Mouse (Mus musculus) forebrain, embryonic 16.5 days (tissue): Measurements from ENCODE around the gene Rngtt. TPM values are rescaled to one million over a fixed set of nuclear protein-coding genes. Genes with fewer than 3 reads are reported as not detected.
"Not testable (repeated sequence)": the region's sequence is repeated elsewhere in the genome, so short reads cannot be mapped to it uniquely, and the experiment has no call there.

Experiments
- ATAC-seq: fragments of 200-750 bp; cut with Nextera tagmentation; 2 replicates; pipeline ENCODE4 v1.8.0; 2017; ENCODE audit warnings: mild to moderate bottlenecking, moderate library complexity
- H3K27ac ChIP-seq: fragments of 300-500 bp; sonication (generic); 2 replicates; pipeline ENCODE4 v1.5.1; 2014; ENCODE audit warnings: low read length, control low read depth
- H3K27me3 ChIP-seq: fragments of 300-500 bp; sonication (generic); replicated peaks from 2 replicates; pipeline ENCODE4 v1.6.1; 2014; ENCODE audit warnings: low read length; ENCODE audit not compliant: control insufficient read depth, insufficient read depth
- H3K36me3 ChIP-seq: fragments of 300-500 bp; sonication (generic); 2 replicates; pipeline ENCODE4 v1.6.1; 2014; ENCODE audit not compliant: control insufficient read depth, insufficient read depth
- H3K4me1 ChIP-seq: fragments of 300-500 bp; sonication (generic); replicated peaks from 2 replicates; pipeline ENCODE4 v1.6.1; 2014; ENCODE audit warnings: low read length; ENCODE audit not compliant: control insufficient read depth, insufficient read depth
- H3K4me2 ChIP-seq: fragments of 300-500 bp; sonication (generic); 2 replicates; pipeline ENCODE4 v1.6.1; 2014; ENCODE audit warnings: mild to moderate bottlenecking, low read length, control low read depth
- H3K4me3 ChIP-seq: fragments of 300-500 bp; sonication (generic); replicated peaks from 2 replicates; pipeline ENCODE4 v1.5.1; 2014; ENCODE audit warnings: mild to moderate bottlenecking, low read length, control low read depth
- H3K9ac ChIP-seq: fragments of 300-500 bp; sonication (generic); replicated peaks from 2 replicates; pipeline ENCODE4 v1.6.1; 2014; ENCODE audit warnings: low read depth, low read length, control low read depth
- H3K9me3 ChIP-seq: fragments of 300-500 bp; sonication (generic); 2 replicates; pipeline ENCODE4 v1.6.1; 2016; ENCODE audit warnings: low read length; ENCODE audit not compliant: control insufficient read depth
- WGBS: fragments of 180-500 bp; shearing (Covaris S2); extraction: QIAGEN DNeasy Blood & Tissue Kit; methylation state at CpG from one replicate; pipeline ENCODE4 v1.1.7; 2014; 5-methylcytosine and 5-hydroxymethylcytosine counted together
- polyA plus RNA-seq: library from polyadenylated mRNA; unstranded; fragments of >200 nt; fragmentation: Nextera tagmentation; extraction: Ambion mirVana; gene quantifications from 2 replicates; pipeline ENCODE4 v1.2.1, GENCODE M21; 2015

The Rngtt gene
- polyA plus RNA-seq, 1 experiment from 2014 or later, result 31.1 TPM

GRCm38 (mm10) chr4:33284083-33284880 lies 25.8 kb upstream of the Rngtt start:
- no peaks in the 10 kb centered on the region for H3K27me3 ChIP-seq
- H3K9me3 ChIP-seq, result no peaks in the 10 kb centered on the region
- H3K27ac ChIP-seq, result no peak overlapping the region
- H3K36me3 ChIP-seq, result no peaks in the 10 kb centered on the region
- 88% methylated on average over 5 of the region's 5 CpGs for WGBS
- no peak overlapping the region for H3K9ac ChIP-seq
- ATAC-seq, result no peak
- H3K4me2 ChIP-seq, result no peak overlapping the region
- no peak overlapping the region for H3K4me3 ChIP-seq
- no peaks in the 10 kb centered on the region for H3K4me1 ChIP-seq

DNA sequence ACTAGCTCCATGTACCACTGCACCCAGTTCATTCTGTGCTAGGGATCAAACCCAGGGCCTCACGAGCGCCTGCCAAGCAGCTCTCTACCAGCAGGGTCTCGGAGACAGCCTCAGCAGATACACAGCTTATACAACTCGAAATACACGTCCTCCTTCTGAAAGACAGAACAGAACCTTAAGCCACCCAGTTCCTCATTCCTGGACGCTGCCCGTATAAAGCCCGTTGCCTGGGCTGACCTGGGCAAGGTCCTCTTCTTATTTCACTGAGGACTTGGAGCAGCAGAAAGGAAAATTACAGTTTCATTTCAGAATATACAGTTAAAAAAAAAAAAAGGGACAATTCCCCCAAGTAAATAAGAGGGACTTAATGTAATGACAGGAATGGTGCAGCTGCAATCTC lies 24.7 kb upstream of the Rngtt start:
- ATAC-seq, result no peak
- Histone ChIP-seq H3K4me3 (no peak overlapping the region), H3K36me3 (no peaks in the 10 kb centered on the region), H3K27me3 (no peaks in the 10 kb centered on the region), H3K27ac (no peak overlapping the region), H3K4me2 (no peak overlapping the region), H3K4me1 (no peaks in the 10 kb centered on the region), H3K9ac (no peak overlapping the region), H3K9me3 (no peaks in the 10 kb centered on the region)
- WGBS, result 84% methylated on average over 8 of the region's 8 CpGs

- Histone ChIP-seq H3K9ac (no peak overlapping the region), H3K4me2 (no peak overlapping the region), H3K36me3 (no peaks in the 10 kb centered on the region), H3K9me3 (no peaks in the 10 kb centered on the region), H3K4me3 (no peak overlapping the region), H3K27ac (no peak overlapping the region), H3K4me1 (no peaks in the 10 kb centered on the region), H3K27me3 (no peaks in the 10 kb centered on the region)
- ATAC-seq, result no peak
- 88% methylated on average over 12 of the region's 12 CpGs for WGBS
These were observed 20.9 kb upstream of the Rngtt start for GRCm38 (mm10) chr4:33289106-33289650.

DNA sequence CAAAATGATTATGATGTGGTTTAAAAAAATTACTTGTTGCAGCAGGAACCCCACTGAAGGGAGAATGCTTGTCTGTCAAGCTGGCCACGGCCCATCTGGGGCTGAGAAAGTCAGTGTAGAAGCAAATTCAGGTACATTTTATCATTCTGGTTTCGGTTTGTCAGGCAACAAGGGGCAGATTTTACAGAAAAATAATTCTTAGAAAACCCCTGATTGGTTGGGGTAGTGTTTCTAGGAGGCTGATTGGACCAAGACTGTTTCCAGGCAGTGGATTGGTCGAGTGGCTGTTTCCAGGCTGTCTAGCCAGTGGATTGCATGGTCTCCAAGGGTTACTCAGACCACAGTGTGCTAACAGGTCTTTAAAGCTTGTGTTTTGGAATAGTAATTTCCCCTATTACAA lies 20.1 kb upstream of the Rngtt start, which contains the start of gene Pnrc1:
Gene Pnrc1 (minus strand): TSS at position 162 of the 400 bp plus-strand sequence.
- Histone ChIP-seq H3K4me2 (no peak within 1 kb of the TSS), H3K9ac (no peak within 1 kb of the TSS)
- no peak for ATAC-seq

DNA sequence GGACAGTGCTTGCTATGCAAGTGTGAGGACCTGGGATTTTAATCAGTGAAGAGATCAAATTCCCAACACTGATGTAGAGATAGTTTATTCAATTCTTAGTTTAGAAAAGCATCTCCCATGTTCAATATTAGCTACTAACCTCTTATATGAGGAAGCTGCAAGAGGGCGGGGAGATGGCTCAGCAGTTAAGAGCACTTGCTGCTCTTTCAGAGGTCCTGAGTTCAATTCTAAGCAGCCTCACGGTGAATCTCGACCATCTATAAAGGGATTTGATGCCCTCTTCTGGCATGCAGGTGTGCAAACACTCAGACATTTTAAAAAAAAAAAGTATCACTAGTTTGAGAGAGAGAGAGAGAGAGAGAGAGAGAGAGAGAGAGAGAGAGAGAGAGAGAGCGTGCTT lies 19.2 kb upstream of the Rngtt start:
- no peak for ATAC-seq
- no peaks in the 10 kb centered on the region for H3K27me3 ChIP-seq
- WGBS, result 68% methylated on average over 4 of the region's 4 CpGs

More for the DNA sequence above, 20.1 kb upstream of the Rngtt start, which contains the start of gene Pnrc1:
- H3K27ac ChIP-seq, result no peak within 1 kb of the TSS
- no peaks in the 10 kb centered on the region for H3K27me3 ChIP-seq
- H3K4me1 ChIP-seq, result no peaks in the 10 kb centered on the region
- 68% methylated on average over 3 of the region's 3 CpGs for WGBS
- no peaks in the 10 kb centered on the region for H3K9me3 ChIP-seq
- H3K4me3 ChIP-seq, result no peak within 1 kb of the TSS
- H3K36me3 ChIP-seq, result no peaks in the 10 kb centered on the region

GRCm38 (mm10) chr4:33292409-33293370 lies 17.4 kb upstream of the Rngtt start:
- 21% methylated on average over 16 of the region's 16 CpGs for WGBS
- Histone ChIP-seq H3K9me3 (no peaks in the 10 kb centered on the region), H3K27me3 (no peaks in the 10 kb centered on the region), H3K36me3 (no peaks in the 10 kb centered on the region), H3K4me1 (no peaks in the 10 kb centered on the region), H3K4me3 (no peak overlapping the region), H3K9ac (no peak overlapping the region), H3K27ac (no peak overlapping the region), H3K4me2 (no peak overlapping the region)
- peak; percentile 38 for ATAC-seq

More for the DNA sequence above, 19.2 kb upstream of the Rngtt start:
- Histone ChIP-seq H3K9me3 (no peaks in the 10 kb centered on the region), H3K4me3 (no peak overlapping the region), H3K9ac (no peak overlapping the region), H3K36me3 (no peaks in the 10 kb centered on the region), H3K4me1 (no peaks in the 10 kb centered on the region), H3K27ac (no peak overlapping the region), H3K4me2 (no peak overlapping the region)

DNA sequence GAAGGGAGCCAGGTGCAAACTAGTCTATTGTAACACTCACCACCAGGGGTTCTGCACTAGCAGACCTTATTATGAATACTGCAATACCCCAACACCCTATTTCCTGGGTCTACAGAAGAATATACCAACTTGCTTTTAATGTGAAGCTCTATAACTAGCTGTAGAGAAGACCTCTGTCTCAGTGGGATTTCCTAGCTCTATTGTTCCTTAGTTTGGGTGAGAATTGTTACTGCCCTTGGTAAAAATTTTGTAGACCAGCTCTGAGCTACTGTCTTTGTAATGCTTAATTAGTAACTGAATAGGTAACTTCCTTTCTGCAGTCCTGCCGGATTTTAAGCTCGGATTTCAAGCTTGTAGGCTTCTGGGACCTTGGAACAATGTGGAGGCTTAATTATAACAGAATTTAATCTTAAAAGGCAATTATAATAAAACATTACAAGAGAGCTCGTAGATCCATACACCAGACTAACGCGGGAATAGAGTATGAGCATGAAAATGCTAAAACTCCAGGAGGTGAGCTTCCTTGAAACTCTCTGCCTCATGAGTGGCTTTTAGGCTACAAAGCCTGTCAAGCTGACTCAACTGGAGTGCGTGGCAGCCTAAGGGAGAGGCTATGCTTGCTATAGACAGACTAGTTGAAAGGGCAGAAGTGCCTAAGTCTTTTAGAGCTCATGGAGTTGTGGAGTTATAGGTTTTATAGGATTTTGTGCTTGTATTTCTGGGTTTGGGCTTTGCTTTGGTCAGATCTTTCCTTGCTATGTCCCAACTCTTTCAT lies 9.0 kb upstream of the Rngtt start:
- not testable (repeated sequence) for H3K27me3 ChIP-seq, H3K4me2 ChIP-seq, H3K9me3 ChIP-seq, H3K4me3 ChIP-seq, H3K27ac ChIP-seq, H3K4me1 ChIP-seq, H3K9ac ChIP-seq, H3K36me3 ChIP-seq, ATAC-seq
- 48% methylated on average over 6 of the region's 6 CpGs for WGBS

DNA sequence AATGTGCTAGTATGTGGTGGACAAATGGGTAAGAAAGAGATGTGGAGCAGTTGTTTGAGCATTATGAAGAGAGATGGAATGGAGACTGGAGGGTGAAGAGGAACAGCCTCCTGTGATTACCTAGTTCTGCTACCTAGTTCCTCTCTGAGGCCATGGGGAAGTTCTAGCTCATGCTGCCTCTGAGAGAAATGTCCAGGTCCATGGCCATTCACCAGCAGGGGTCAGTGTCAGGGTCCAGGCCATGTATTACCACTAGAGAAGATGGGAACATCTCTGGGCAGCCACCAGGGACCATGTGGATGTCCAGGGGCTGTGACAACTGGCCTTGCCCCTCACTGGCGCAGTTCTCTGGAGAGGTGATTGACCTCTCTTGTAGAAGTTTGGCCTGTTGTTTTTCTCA lies 7.1 kb upstream of the Rngtt start:
- WGBS, result 96% methylated on average over 1 of the region's 1 CpGs
- no peak overlapping the region for H3K9ac ChIP-seq

More for the DNA sequence above, 7.1 kb upstream of the Rngtt start:
- Histone ChIP-seq H3K9me3 (no peaks in the 10 kb centered on the region), H3K27ac (no peak overlapping the region), H3K4me1 (no peaks in the 10 kb centered on the region), H3K36me3 (no peaks in the 10 kb centered on the region), H3K4me3 (no peak overlapping the region), H3K4me2 (no peak overlapping the region), H3K27me3 (no peaks in the 10 kb centered on the region)
- ATAC-seq, result no peak
